Mouse (Mus musculus): ENCODE measurements around the gene Nrxn2. TPM values are rescaled to one million over a fixed set of nuclear protein-coding genes. Genes with fewer than 3 reads are reported as not detected.

Nrxn2 gene
- total and polyA plus RNA-seq, 3 experiments, result 0.20 to 0.71 (median 0.30) TPM

- H3K79me2 ChIP-seq (replicated peaks; ENCODE audit: control insufficient read depth, extremely low read depth, insufficient read depth, poor library complexity, severe bottlenecking), result no peaks in the 10 kb centered on the region
- peaks cover 0 to 9% of the 10 kb centered on the region in 2 experiments for H3K36me3 ChIP-seq (replicated peaks in 1 of 2; ENCODE audit: control insufficient read depth in 1 of 2, insufficient read depth in 1 of 2, low read length in 1 of 2)
- no peak for DNase-seq (ENCODE audit: extremely low read depth)
- H3K4me3 ChIP-seq (replicated peaks in 1 of 3; ENCODE audit: low read depth in 2 of 3, low read length in 2 of 3, poor library complexity in 1 of 3), result no peak overlapping the region
- dilution Hi-C loops (cut with MboI; ENCODE audit: extremely low pct_ligation_motif_present, extremely low pct_unique_long_range_greater_than_20kb, low sequenced_read_pairs) (no loop called here), in situ Hi-C loops (cut with MboI; ENCODE audit: low pct_ligation_motif_present, low pct_unique_long_range_greater_than_20kb, low sequenced_read_pairs) (no loop called here)
- no peak for TF ChIP-seq GABPA (IDR thresholded peaks at IDR 0.05; ENCODE audit: insufficient replicate concordance, low read depth, low read length)
- no peak for TF ChIP-seq CTCF (conservative IDR thresholded peaks at IDR 0.05 in 1 of 2, IDR thresholded peaks at IDR 0.05 in 1 of 2; ENCODE audit: low read depth in 2 of 2, low read length in 2 of 2)
- no peak for TF ChIP-seq CHD2 (IDR thresholded peaks at IDR 0.05; ENCODE audit: low read length)
- no peak for TF ChIP-seq ZC3H11A (IDR thresholded peaks at IDR 0.05; ENCODE audit: low read depth, low read length)
- TF ChIP-seq ZNF384 (IDR thresholded peaks at IDR 0.05; ENCODE audit: low read depth, low read length), result no peak
- no peak for TF ChIP-seq MAX (IDR thresholded peaks at IDR 0.05; ENCODE audit: low read length)
- TF ChIP-seq E2F4 (IDR thresholded peaks at IDR 0.05; ENCODE audit: insufficient replicate concordance, low read depth, low read length), result no peak
- TF ChIP-seq MXI1 (IDR thresholded peaks at IDR 0.05; ENCODE audit: low read depth, low read length), result no peak
- TF ChIP-seq MYC (IDR thresholded peaks at IDR 0.05; ENCODE audit: low read depth, low read length), result no peak
- no peaks in the 10 kb centered on the region for H3K9me3 ChIP-seq (replicated peaks; ENCODE audit: low read length)
- peaks cover 4 to 18% of the 10 kb centered on the region in 2 experiments; a peak in 3 of 4 replicates for H3K4me1 ChIP-seq (ENCODE audit: control insufficient read depth in 1 of 2, insufficient read depth in 2 of 2)
- H3K4me2 ChIP-seq (ENCODE audit: insufficient read depth, low read depth, poor library complexity, severe bottlenecking), result no peak overlapping the region
- no peak overlapping the region for H3K27ac ChIP-seq (ENCODE audit: insufficient read depth, low read depth)
- peaks cover 16% of the 10 kb centered on the region for H3K27me3 ChIP-seq (replicated peaks)
- no peak overlapping the region for H3K9ac ChIP-seq (ENCODE audit: insufficient read depth, low read depth)
Observed at GRCm38 (mm10) chr19:6415454-6415853, 3.1 kb upstream of the Nrxn2 start.

GRCm38 (mm10) chr19:6416124-6416770, 2.3 kb upstream of the Nrxn2 start:
- Histone ChIP-seq H3K4me2 (ENCODE audit: insufficient read depth, low read depth, poor library complexity, severe bottlenecking) (no peak overlapping the region), H3K27ac (ENCODE audit: insufficient read depth, low read depth) (no peak overlapping the region), H3K36me3 (replicated peaks in 1 of 2; ENCODE audit: control insufficient read depth in 1 of 2, insufficient read depth in 1 of 2, low read length in 1 of 2) (peaks cover 0 to 9% of the 10 kb centered on the region in 2 experiments), H3K4me3 (replicated peaks in 1 of 3; ENCODE audit: low read depth in 2 of 3, low read length in 2 of 3, poor library complexity in 1 of 3) (no peak overlapping the region), H3K9me3 (replicated peaks; ENCODE audit: low read length) (no peaks in the 10 kb centered on the region), H3K4me1 (ENCODE audit: control insufficient read depth in 1 of 2, insufficient read depth in 2 of 2) (peaks cover 4 to 17% of the 10 kb centered on the region in 2 experiments; a peak in 3 of 4 replicates), H3K27me3 (replicated peaks) (peaks cover 24% of the 10 kb centered on the region), H3K79me2 (replicated peaks; ENCODE audit: control insufficient read depth, extremely low read depth, insufficient read depth, poor library complexity, severe bottlenecking) (no peaks in the 10 kb centered on the region), H3K9ac (ENCODE audit: insufficient read depth, low read depth) (no peak overlapping the region)
- in situ Hi-C loops (cut with MboI; ENCODE audit: low pct_ligation_motif_present, low pct_unique_long_range_greater_than_20kb, low sequenced_read_pairs), result no loop called here
- DNase-seq (ENCODE audit: extremely low read depth), result no peak
- TF ChIP-seq TCF12 (IDR thresholded peaks at IDR 0.05; ENCODE audit: low read depth, low read length) (no peak), PAX5 (IDR thresholded peaks at IDR 0.05; ENCODE audit: low read length) (no peak), ZKSCAN1 (IDR thresholded peaks at IDR 0.05; ENCODE audit: borderline replicate concordance, low read depth, low read length) (no peak), NRF1 (IDR thresholded peaks at IDR 0.05; ENCODE audit: low read depth, low read length) (no peak), RAD21 (IDR thresholded peaks at IDR 0.05; ENCODE audit: low read depth, low read length) (no peak), MAFK (IDR thresholded peaks at IDR 0.05; ENCODE audit: insufficient replicate concordance, low read length) (no peak), SIN3A (IDR thresholded peaks at IDR 0.05; ENCODE audit: low read length) (no peak), CTCF (conservative IDR thresholded peaks at IDR 0.05 in 1 of 2, IDR thresholded peaks at IDR 0.05 in 1 of 2; ENCODE audit: low read depth in 2 of 2, low read length in 2 of 2) (no peak), GABPA (IDR thresholded peaks at IDR 0.05; ENCODE audit: insufficient replicate concordance, low read depth, low read length) (no peak), ZMIZ1 (IDR thresholded peaks at IDR 0.05; ENCODE audit: low read depth, low read length) (no peak), USF1 (IDR thresholded peaks at IDR 0.05; ENCODE audit: low read depth, low read length) (no peak), JUND (conservative IDR thresholded peaks at IDR 0.05; ENCODE audit: low read depth, low read length) (no peak)
- dilution Hi-C loops (cut with MboI; ENCODE audit: extremely low pct_ligation_motif_present, extremely low pct_unique_long_range_greater_than_20kb, low sequenced_read_pairs), result no loop called here

All from CH12.LX (cell line).